Mouse (Mus musculus): Measurements from ENCODE around the gene Npnt.

Gene Npnt

DNA sequence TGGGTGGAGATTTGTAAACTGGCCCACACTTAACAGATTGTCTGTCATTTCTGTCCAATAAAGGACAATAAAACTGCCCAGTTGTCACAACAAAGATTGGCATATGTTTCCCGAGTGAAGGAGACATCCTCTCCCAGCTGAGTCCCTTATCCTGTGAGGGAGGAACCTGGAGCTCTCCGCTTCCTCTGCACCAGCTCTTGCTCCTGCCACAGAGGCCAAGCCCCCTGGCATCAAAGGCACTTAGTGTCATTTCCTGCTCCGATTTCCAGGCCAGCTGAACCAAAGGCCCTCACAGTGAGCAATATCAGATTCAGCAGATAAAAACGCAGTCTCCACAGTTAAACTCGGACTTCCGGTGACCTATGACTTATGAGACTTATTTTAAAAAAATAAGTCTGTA, 93.4 kb downstream of the Npnt start:
- DNase-seq (ENCODE audit: low spot score): no peak

DNA sequence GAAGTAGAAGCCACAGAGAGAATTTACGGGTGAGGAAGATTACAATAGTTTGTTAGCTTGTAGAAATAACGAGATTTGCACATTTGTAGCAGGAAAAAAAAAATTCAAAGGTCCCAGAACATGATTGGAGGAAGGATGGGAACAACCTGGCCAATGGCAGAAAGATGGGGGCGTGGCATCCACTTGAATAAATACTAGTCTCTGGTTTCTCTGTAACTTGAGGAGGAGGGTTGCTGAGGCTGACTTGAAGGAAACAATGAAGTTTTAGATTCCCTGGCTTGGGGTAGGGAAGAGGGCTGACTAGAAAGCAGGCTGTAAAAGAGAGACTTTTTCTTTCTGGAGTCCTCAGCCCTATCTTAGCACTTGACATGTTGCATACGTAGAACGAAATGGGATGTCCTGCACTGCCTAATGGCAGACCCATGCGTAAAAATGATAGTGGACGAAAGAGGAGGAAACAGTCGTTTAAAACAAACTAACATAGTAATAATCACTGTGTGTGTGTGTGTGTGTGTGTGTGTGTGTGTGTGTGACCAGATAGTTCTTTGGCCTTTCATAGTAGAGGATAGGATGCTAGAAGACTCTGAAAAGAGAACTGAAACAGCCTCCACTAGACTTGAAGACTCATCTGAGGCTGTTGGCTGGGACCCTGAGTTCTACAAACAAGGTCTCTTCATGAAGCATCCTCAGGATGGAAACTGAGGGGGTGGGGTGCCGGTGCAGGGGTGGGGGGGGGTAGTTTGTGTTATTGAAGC, 94.5 kb downstream of the Npnt start:
- DNase-seq (ENCODE audit: low spot score): no peak

DNA sequence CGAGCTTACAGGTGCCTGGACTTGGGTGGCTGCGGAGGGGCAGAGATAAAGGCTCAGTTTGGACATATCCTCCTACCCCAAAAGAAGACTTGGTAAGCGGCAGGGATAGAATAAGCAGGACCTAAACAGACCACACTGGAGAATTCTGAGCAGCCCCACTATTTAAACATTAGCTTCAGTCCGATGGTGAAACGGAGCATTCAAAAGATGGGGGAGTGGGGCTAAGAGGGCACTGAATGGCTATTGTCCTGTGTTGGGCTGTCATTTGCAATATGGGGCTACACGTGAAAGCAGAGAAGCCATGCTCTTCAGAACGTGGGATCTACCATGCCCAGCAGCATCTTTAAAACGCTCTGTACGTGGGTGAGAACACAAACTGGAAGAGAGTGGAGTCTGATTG, 95.8 kb downstream of the Npnt start:
- no peak for DNase-seq (ENCODE audit: low spot score)

DNA sequence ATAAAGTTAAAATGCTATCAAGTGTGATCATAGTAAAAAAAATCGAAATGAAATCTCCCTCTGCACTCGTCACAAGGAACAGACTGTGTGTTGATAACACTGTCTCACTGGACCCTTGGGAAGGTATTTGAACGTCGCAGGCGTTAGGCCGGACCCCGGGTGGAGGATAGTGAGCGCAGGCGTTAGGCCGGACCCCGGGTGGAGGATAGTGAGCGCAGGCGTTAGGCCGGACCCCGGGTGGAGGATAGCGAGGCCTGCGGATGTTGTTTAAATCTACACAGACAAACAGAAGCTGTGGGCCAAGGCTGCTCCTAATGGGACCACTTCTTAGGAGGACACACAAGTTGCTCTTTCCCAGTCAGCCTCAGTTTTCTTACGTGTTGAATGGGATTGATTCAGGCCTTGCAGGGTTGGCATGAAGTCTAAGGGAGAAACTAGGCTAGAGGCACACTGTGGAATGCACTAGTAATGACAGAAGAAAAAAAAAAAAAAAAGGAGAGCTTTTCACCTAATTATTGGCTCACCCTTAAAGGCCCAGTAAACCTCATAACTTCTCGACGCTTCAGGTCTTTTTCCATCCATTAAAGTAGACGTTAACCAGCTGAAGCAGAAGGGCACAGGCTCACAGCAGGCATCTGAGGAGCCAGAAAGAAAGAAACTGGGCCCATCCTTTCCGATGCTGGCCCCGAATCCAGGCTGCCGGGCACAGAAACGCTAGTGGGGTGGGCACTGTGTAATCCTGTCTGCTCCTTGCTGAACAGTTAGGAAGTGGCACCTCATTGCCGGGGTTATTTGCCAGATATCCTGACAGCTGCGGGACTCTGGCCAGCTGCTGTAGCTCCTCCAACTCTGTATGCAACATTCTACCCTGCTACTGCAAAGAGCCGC, 98.0 kb downstream of the Npnt start:
- no peak for DNase-seq (ENCODE audit: low spot score)

DNA sequence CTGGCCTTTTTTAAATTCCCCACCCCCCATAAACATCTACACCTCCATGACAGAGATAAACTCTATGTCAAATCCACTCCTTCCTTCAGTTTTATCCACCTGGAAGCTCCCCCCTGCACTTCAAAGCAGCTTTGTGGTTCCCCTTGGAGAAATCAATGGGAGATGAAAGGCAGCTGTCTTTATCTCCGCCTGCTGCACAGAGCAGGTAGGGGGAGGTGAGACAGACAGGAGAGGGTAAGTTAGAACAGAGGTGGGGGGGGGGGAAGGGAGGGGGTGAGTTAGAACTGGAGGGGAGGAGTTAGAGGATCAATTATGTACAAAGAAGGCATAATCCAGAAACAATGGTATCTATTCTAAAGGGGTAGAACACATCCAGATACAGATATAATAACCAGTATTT, 98.7 kb downstream of the Npnt start:
- DNase-seq (ENCODE audit: low spot score): no peak

DNA sequence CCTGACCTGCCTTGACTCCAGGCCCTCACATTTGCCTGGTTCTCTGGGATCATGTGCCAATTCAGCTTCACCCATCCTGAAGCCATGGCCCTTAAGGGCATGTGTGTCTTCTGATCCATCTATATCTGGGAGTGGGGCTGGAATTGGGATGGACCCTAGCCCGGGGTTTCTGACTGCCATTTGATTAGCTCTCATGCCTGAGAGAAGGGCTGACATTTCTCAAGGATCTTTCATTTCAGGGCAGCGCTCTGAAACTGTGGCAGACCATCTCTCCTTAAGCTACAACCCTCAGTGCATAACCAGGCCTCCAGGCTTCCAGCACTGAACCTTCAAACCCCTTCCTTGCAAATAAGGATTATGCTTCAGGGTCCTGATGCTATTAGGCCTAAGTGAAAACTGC, 99.7 kb downstream of the Npnt start:
- no peak for DNase-seq (ENCODE audit: low spot score)

DNA sequence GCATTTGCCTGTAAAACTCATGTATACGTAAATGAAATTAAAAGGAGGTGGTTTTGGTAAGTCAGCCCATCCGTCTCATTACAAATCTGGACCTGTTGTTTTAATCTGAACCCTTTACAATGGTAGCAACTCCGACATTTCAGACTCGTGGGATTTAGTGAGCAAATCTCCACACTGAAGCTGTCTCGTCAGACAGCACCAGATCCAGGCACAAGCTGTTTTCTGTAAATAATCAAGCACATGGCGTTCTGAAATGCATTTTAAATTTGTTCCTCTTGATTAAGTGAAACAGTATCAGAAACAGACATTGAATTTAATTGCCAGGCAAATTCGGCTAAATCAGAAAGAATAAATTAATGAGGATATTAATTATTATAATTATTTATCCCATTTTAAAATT, 100.4 kb downstream of the Npnt start:
- DNase-seq (ENCODE audit: low spot score): no peak

DNA sequence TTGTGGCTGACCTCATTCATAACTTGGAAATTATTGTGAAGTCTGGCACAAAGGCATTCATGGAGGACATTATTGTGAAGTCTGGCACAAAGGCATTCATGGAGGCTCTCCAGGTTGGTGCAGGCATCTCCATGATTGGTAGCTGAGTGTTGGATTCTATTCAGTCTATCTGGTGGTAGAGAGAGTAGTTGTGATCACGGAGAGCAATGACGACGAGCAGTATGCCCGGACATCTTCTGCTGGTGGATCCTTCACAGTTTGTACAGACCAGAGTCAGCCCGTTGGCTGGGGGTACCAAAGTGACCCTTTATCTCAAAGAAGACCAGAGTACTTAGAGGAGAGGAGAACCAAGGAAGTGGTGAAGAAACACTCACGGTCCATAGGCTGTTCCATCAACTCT, 107.4 kb downstream of the Npnt start:
- DNase-seq (ENCODE audit: low spot score): no peak

DNA sequence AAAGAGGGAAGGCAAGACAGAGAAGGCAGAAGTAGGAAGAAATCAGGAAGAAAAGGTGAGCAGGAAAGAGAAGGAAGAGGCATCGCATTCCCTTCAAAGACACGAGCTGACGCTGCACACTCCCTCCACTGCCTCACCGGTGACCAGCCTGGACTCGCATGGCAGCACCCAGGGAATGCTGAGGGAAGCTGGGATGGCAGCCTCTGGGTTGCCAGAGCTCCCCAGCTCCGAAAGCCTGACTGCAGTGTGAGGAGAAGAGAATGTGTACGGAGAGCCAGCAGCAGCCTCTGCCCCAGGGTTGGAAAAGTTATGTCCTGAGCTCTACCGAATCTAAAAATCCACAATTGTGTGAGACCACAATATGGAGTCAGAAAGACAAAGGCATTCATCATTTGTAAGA, 110.6 kb downstream of the Npnt start:
- no peak for DNase-seq (ENCODE audit: low spot score)

DNA sequence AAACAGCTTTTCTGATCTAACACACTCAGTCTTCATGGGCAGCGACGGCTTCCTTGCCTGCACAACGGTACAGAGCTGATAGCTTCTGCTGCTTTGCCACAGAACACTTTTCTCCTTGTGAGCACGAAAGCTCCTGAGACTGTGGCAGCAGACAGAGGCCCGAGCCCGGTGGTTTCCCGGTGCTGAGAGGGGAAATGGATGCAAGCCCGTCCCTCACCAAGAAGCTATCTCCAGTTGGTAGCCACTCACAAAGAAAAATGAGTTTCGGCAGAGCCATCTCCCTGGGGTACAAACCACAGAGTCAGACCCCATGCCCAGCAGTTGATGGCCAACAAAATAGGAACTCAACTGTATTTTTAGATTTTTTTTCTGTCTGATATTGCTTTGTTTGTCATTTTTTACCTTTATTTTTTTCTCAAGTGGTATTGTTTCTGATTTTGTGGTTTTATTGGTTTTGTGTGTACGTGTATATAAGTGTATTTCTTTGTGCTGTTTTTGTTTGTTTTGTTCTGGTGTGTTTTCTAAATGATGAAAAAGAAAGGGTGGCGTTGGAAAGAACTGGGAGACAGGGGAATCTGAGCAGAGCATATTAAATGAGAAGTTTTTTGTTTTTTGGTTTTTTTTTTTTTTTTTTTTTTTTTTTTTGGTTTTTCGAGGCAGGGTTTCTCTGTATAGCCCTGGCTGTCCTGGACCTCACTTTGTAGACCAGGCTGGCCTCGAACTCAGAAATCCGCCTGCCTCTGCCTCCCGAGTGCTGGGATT, 111.3 kb downstream of the Npnt start:
- no peak for DNase-seq (ENCODE audit: low spot score)

DNA sequence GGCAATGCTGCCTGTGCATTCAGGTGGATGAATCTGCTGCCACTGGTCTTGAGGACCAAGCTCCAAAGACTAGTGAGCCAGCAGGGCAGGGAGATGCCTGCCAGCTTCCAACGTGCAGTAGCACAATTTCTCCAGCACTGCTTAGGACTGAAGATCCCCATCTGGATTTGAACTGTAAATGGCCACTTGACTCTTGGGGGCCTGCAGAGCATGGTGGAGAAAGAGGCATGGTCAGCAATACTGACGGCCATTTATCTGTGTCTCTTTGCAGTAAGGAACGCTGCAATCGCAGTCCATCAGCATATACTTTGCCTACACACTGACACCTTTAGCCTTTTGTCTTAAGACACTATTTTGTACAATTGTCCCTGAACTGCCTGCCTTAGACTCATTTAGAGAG, 113.0 kb downstream of the Npnt start:
- no peak for DNase-seq (ENCODE audit: low spot score)

DNA sequence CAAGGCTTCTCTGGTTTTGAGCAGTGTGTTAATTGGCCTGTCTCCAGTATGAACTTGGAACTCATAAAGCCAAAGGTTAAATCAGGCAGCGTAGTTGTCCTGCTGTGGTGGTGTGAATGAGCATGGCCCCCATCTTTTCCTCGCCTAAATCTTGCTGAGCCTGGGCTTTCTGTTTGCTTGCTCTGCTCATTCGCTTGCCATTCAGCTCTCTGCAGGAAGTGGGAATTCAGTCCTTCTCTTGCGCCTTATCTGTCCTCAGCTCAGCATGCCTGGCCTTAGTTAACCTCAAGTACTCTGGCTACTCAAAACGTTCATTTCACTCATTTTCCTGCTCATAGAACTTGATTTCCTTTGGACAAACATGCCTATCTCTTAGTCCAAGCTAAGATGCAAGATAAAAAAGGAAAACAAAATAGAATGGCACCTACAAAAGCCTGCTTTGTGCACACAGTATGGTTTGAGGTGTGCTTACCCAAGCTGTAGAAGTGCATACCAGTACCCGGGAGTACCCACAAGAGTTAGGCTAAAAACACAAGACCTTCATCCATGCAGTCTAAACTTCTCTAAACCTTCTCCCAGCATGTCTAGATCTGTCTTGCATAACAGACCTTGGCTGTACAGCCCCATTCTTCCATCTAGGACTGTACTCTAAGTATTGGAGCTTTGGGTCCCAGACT, 114.8 kb downstream of the Npnt start:
- no peak for DNase-seq (ENCODE audit: low spot score)

Data from testis, postnatal 14 days (tissue).